Mouse (Mus musculus) G1E (cell line): ENCODE results near the gene Cd163.

Experiments used
- CTCF ChIP-seq: IDR thresholded peaks from 2 replicates; pipeline ENCODE4 v1.5.1; 2012; ENCODE audit warnings: low read depth, low read length, inconsistent platforms, mixed read lengths
- TAL1 ChIP-seq: conservative IDR thresholded peaks from 2 replicates; pipeline ENCODE4 v1.6.1; 2012; ENCODE audit warnings: low read depth, low read length, inconsistent platforms, mixed read lengths

DNA sequence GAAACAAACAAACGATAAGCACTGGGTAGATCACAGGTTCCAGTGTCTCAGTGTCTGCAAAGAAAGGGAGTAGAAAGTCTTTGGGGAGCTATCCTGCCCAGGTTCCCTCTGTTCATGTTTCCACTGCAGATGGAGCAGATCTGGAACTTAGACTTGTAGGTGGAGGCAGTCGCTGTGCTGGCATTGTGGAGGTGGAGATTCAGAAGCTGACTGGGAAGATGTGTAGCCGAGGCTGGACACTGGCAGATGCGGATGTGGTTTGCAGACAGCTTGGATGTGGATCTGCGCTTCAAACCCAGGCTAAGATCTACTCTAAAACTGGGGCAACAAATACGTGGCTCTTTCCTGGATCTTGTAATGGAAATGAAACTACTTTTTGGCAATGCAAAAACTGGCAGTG, 7.8 kb downstream of the Cd163 start:
- TF ChIP-seq CTCF (no peak), TAL1 (no peak)
